Mouse (Mus musculus): Measurements from ENCODE around the gene Lonrf2. TPM values are rescaled to one million over a fixed set of nuclear protein-coding genes. Genes with fewer than 3 reads are reported as not detected.

Lonrf2 gene
- total and polyA plus RNA-seq, 2 experiments, result not detected

GRCm38 (mm10) chr1:38778271-38778670 is 58.2 kb downstream of the Lonrf2 start:
- Histone ChIP-seq H3K36me3 (ENCODE audit: control insufficient read depth, insufficient read depth, low read length) (no peaks in the 10 kb centered on the region), H3K4me1 (ENCODE audit: control insufficient read depth, insufficient read depth, low read length) (no peaks in the 10 kb centered on the region), H3K79me2 (ENCODE audit: control insufficient read depth, insufficient read depth, low read length) (no peaks in the 10 kb centered on the region), H3K4me3 (ENCODE audit: insufficient read depth, low read depth, low read length) (no peak overlapping the region), H3K27ac (replicated peaks; ENCODE audit: insufficient read depth, low read depth, low read length) (no peak overlapping the region), H3K27me3 (ENCODE audit: control insufficient read depth, insufficient read depth, low read length) (no peaks in the 10 kb centered on the region), H3K9ac (ENCODE audit: low read depth, low read length) (no peak overlapping the region)
- 97% methylated on average over 1 of the region's 1 CpGs for WGBS
- TF ChIP-seq CTCF (IDR thresholded peaks at IDR 0.05; ENCODE audit: low read depth, low read length) (no peak), POLR2A (IDR thresholded peaks at IDR 0.05; ENCODE audit: extremely low read depth, insufficient read depth, low read length) (no peak)
- no peak for DNase-seq (ENCODE audit: extremely low read depth, low read depth, low spot score)

DNA sequence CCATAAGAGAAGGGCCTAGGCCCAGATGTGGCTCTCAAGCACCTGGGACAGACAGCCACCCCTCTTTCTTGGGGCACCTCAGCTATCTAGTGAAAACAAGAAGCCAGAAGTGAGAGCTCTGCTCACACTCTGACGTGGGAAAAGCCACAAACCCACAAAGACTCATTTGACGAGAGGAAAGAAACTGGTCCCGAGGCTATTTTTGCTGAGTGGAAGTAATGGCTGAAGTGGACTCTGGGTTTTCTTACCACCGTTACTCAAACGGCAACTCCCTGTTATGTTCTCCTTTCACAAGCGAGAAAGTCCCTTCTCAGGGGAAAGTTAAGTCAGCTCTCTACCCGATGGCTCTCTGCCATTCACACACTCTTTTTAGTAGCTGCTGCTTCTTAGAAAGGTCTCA is 59.0 kb downstream of the Lonrf2 start:
- no peak for DNase-seq (ENCODE audit: extremely low read depth, low read depth, low spot score)

DNA sequence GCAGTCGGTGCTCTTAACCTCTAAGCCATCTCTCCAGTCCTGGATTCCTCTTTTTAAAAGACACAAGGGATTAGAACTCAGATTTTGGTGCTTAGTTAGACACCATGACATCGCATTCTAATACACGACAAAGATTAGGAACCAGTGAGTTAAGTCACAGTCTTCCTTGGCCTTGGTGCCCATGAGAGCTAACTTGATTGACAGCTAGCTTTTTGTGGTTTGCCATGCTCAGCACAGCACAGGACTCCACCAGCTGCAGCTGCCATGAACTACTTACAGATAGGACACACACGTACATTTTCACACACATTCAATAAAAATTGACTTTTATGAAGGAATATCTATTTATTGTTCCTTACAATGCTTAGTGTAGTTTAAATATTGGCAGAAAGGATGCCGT is 60.8 kb downstream of the Lonrf2 start:
- H3K36me3 ChIP-seq (ENCODE audit: control insufficient read depth, insufficient read depth, low read length), result no peaks in the 10 kb centered on the region
- no peak overlapping the region for H3K27ac ChIP-seq (replicated peaks; ENCODE audit: insufficient read depth, low read depth, low read length)
- no peak for DNase-seq (ENCODE audit: extremely low read depth, low read depth, low spot score)
- WGBS, result 83% methylated on average over 5 of the region's 5 CpGs
- no peaks in the 10 kb centered on the region for H3K27me3 ChIP-seq (ENCODE audit: control insufficient read depth, insufficient read depth, low read length)
- H3K4me3 ChIP-seq (ENCODE audit: insufficient read depth, low read depth, low read length), result no peak overlapping the region
- H3K79me2 ChIP-seq (ENCODE audit: control insufficient read depth, insufficient read depth, low read length), result no peaks in the 10 kb centered on the region
- H3K9ac ChIP-seq (ENCODE audit: low read depth, low read length), result no peak overlapping the region
- H3K4me1 ChIP-seq (ENCODE audit: control insufficient read depth, insufficient read depth, low read length), result no peaks in the 10 kb centered on the region
- TF ChIP-seq POLR2A (IDR thresholded peaks at IDR 0.05; ENCODE audit: extremely low read depth, insufficient read depth, low read length), result no peak
- no peak for TF ChIP-seq CTCF (IDR thresholded peaks at IDR 0.05; ENCODE audit: low read depth, low read length)

More for the DNA sequence above, 59.0 kb downstream of the Lonrf2 start:
- H3K27ac ChIP-seq (replicated peaks; ENCODE audit: insufficient read depth, low read depth, low read length), result no peak overlapping the region
- no peak overlapping the region for H3K4me3 ChIP-seq (ENCODE audit: insufficient read depth, low read depth, low read length)
- TF ChIP-seq CTCF (IDR thresholded peaks at IDR 0.05; ENCODE audit: low read depth, low read length) (no peak), POLR2A (IDR thresholded peaks at IDR 0.05; ENCODE audit: extremely low read depth, insufficient read depth, low read length) (no peak)
- H3K36me3 ChIP-seq (ENCODE audit: control insufficient read depth, insufficient read depth, low read length), result no peaks in the 10 kb centered on the region
- 76% methylated on average over 7 of the region's 7 CpGs for WGBS
- no peak overlapping the region for H3K9ac ChIP-seq (ENCODE audit: low read depth, low read length)
- H3K27me3 ChIP-seq (ENCODE audit: control insufficient read depth, insufficient read depth, low read length), result no peaks in the 10 kb centered on the region
- no peaks in the 10 kb centered on the region for H3K79me2 ChIP-seq (ENCODE audit: control insufficient read depth, insufficient read depth, low read length)
- H3K4me1 ChIP-seq (ENCODE audit: control insufficient read depth, insufficient read depth, low read length), result no peaks in the 10 kb centered on the region

DNA sequence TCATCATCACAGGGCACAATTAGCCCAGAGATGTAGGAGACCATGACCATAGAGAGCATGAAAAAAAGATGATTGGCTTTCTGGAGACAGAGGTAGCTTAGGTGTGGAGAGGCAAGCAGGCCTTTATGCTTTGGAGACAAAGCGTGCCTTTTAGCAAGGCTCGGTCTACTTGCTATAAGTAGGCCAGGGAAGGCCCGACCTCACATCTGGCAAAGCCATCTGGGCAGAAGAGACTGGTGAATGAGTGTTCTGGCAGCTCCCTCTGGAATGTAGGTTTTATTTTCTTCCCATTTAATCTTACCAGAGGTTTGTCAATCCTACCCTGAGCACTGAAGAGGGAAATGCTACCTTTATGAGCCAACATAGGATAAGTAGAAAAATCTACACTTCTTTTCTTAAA is 65.8 kb downstream of the Lonrf2 start:
- H3K36me3 ChIP-seq (ENCODE audit: control insufficient read depth, insufficient read depth, low read length), result no peaks in the 10 kb centered on the region
- no peak for TF ChIP-seq CTCF (IDR thresholded peaks at IDR 0.05; ENCODE audit: low read depth, low read length)
- TF ChIP-seq POLR2A (IDR thresholded peaks at IDR 0.05; ENCODE audit: extremely low read depth, insufficient read depth, low read length), result no peak

DNA sequence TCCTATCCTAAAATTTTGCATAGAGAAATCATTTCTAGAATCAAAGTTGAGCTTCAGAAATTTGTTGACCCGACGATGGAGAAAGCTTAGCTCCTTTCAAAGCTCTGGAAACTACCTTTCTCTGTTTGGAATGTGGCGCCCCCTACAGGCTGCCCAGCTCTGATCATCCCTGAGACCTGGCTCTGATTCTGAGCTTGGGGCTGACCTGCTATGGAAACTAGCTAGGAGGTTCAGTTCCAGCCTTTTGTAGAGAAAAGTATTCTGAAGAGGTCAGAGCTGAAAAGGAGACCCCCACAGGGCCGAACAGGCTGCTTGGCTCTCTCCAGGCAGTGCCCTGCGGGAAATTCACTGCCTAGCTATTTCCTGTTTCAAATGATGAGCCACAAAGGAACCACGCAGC is 66.6 kb downstream of the Lonrf2 start:
- H3K79me2 ChIP-seq (ENCODE audit: control insufficient read depth, insufficient read depth, low read length), result no peaks in the 10 kb centered on the region
- no peaks in the 10 kb centered on the region for H3K36me3 ChIP-seq (ENCODE audit: control insufficient read depth, insufficient read depth, low read length)
- no peak overlapping the region for H3K4me3 ChIP-seq (ENCODE audit: insufficient read depth, low read depth, low read length)
- H3K4me1 ChIP-seq (ENCODE audit: control insufficient read depth, insufficient read depth, low read length), result no peaks in the 10 kb centered on the region
- no peaks in the 10 kb centered on the region for H3K27me3 ChIP-seq (ENCODE audit: control insufficient read depth, insufficient read depth, low read length)
- peak; percentile 61 for TF ChIP-seq CTCF (IDR thresholded peaks at IDR 0.05; ENCODE audit: low read depth, low read length)
- TF ChIP-seq POLR2A (IDR thresholded peaks at IDR 0.05; ENCODE audit: extremely low read depth, insufficient read depth, low read length), result no peak
- no peak overlapping the region for H3K27ac ChIP-seq (replicated peaks; ENCODE audit: insufficient read depth, low read depth, low read length)
- no peak for DNase-seq (ENCODE audit: extremely low read depth, low read depth, low spot score)
- H3K9ac ChIP-seq (ENCODE audit: low read depth, low read length), result no peak overlapping the region
- WGBS, result 27% methylated on average over 6 of the region's 6 CpGs

More for the DNA sequence above, 65.8 kb downstream of the Lonrf2 start:
- Histone ChIP-seq H3K27me3 (ENCODE audit: control insufficient read depth, insufficient read depth, low read length) (no peaks in the 10 kb centered on the region), H3K4me1 (ENCODE audit: control insufficient read depth, insufficient read depth, low read length) (no peaks in the 10 kb centered on the region), H3K4me3 (ENCODE audit: insufficient read depth, low read depth, low read length) (no peak overlapping the region), H3K79me2 (ENCODE audit: control insufficient read depth, insufficient read depth, low read length) (no peaks in the 10 kb centered on the region), H3K9ac (ENCODE audit: low read depth, low read length) (no peak overlapping the region), H3K27ac (replicated peaks; ENCODE audit: insufficient read depth, low read depth, low read length) (no peak overlapping the region)
- 91% methylated on average over 3 of the region's 3 CpGs for WGBS
- no peak for DNase-seq (ENCODE audit: extremely low read depth, low read depth, low spot score)

GRCm38 (mm10) chr1:38767812-38768211 is 68.7 kb downstream of the Lonrf2 start:
- no peaks in the 10 kb centered on the region for H3K79me2 ChIP-seq (ENCODE audit: control insufficient read depth, insufficient read depth, low read length)
- no peaks in the 10 kb centered on the region for H3K27me3 ChIP-seq (ENCODE audit: control insufficient read depth, insufficient read depth, low read length)
- WGBS, result 19% methylated on average over 11 of the region's 11 CpGs
- H3K36me3 ChIP-seq (ENCODE audit: control insufficient read depth, insufficient read depth, low read length), result no peaks in the 10 kb centered on the region
- DNase-seq (ENCODE audit: extremely low read depth, low read depth, low spot score), result peak; percentile 8
- no peak overlapping the region for H3K9ac ChIP-seq (ENCODE audit: low read depth, low read length)
- no peak overlapping the region for H3K27ac ChIP-seq (replicated peaks; ENCODE audit: insufficient read depth, low read depth, low read length)
- peak; percentile 74 for TF ChIP-seq CTCF (IDR thresholded peaks at IDR 0.05; ENCODE audit: low read depth, low read length)
- TF ChIP-seq POLR2A (IDR thresholded peaks at IDR 0.05; ENCODE audit: extremely low read depth, insufficient read depth, low read length), result no peak
- H3K4me3 ChIP-seq (ENCODE audit: insufficient read depth, low read depth, low read length), result no peak overlapping the region
- H3K4me1 ChIP-seq (ENCODE audit: control insufficient read depth, insufficient read depth, low read length), result no peaks in the 10 kb centered on the region
